Mouse (Mus musculus): ENCODE results near the gene Gpn2. TPM values are rescaled to one million over a fixed set of nuclear protein-coding genes. Genes with fewer than 3 reads are reported as not detected.

Gene Gpn2
- polyA plus RNA-seq, 1 experiment from 2014 or later, result 5.4 TPM

DNA sequence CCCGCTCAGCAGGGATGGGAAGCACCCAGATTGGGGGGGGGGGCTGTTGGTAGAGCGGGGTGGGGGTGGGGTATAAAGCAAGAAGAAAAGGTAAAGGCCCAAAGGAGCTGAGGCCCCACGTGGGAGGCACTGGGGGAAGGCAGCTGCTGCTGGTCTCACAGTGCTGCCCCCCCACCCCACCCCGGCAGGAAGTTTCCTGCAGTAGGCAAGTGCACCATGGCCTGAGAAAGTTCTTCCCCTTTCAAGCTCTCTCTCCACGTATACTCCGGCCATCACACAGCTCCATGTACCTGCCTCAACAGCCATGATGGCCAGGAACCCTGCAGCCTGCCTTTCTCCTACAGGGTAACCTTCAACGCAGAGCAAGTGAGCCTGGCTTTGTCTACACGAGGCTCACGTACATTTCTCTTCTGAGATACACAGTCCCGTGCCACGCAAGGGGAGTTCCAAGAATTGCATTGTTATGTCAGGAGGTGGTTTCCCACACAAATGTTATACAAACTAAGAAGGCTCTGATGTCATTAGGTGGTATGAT lies 38.1 kb downstream of the Gpn2 start:
- Histone ChIP-seq H3K79me2 (ENCODE audit: inconsistent target) (peaks cover 3% of the 10 kb centered on the region; the same call in 1 of the 2 replicates), H3K27ac (no peak overlapping the region), H3K36me3 (ENCODE audit: inconsistent target) (peaks cover 20% of the 10 kb centered on the region), H3K4me3 (ENCODE audit: inconsistent target) (no peak overlapping the region)
- WGBS (ENCODE audit: missing documents), result 47% methylated on average over 9 of the region's 11 CpGs

DNA sequence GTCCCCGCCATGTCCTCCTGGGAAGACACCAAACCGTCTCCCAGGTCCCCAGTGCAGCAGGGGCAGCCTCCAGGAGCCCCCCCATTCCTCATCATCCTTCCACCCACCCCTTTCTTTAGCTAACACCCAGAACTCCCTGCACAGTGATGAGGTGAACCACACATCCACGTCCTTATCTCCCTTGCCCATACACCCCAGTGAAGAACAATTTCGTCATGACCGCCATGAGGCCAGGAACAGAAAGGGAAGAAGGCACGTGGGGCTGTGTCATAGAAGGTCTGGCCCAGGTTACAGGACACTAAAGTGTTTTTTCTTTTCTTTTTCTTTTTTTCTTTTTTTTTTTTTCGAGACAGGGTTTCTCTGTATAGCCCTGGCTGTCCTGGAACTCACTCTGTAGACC lies 40.7 kb downstream of the Gpn2 start:
- peaks cover 20% of the 10 kb centered on the region for H3K36me3 ChIP-seq (ENCODE audit: inconsistent target)
- no peak overlapping the region for H3K4me3 ChIP-seq (ENCODE audit: inconsistent target)
- H3K79me2 ChIP-seq (ENCODE audit: inconsistent target), result peaks cover 29% of the 10 kb centered on the region
- no peak overlapping the region for H3K27ac ChIP-seq
- WGBS (ENCODE audit: missing documents), result 72% methylated on average over 4 of the region's 7 CpGs

DNA sequence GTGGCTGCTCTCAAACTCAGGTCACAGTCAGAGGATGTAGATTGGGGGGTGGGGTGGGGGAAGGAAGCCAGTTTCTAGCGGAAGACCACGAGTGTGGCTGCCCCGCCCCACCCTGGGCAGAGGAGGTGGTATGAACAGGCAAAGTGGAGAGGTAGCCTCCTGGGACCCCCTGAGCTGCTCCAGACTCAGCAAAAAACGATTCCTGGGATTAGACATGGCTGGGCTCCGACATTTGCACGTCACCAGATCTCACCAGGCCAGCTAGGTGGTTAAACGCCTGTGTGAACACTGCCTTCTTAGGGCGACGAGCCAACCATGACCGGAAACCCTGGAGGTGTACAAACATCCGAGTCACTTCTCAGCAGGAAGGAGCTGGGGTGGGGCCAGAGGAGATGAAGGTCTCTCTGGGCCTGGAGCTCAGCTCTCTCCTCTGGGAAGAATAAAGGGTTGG lies 41.5 kb downstream of the Gpn2 start:
- peaks cover 38% of the 10 kb centered on the region for H3K79me2 ChIP-seq (ENCODE audit: inconsistent target)
- H3K27ac ChIP-seq, result no peak overlapping the region
- no peak overlapping the region for H3K4me3 ChIP-seq (ENCODE audit: inconsistent target)
- H3K36me3 ChIP-seq (ENCODE audit: inconsistent target), result peaks cover 20% of the 10 kb centered on the region
- WGBS (ENCODE audit: missing documents), result 28% methylated on average over 11 of the region's 11 CpGs

DNA sequence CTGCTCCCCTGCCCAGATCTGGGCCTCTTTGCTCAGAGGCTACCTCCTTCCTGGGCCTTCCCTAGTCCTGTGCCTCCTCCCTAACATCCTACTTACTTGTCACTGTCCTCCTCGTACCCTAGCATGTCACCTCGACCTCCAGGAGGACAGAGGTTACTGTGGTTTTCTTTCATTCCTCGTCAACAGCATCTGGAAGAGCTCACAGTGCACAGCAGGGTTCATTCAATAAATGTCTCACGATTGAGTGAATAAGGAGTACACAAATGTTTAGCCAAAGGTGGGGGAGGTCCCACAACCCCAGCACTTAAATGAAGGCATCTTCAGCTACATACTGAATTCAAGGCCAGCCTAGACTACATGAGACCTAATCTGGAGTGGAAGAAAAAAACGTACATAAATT lies 42.1 kb downstream of the Gpn2 start:
- WGBS (ENCODE audit: missing documents), result 50% methylated on average over 5 of the region's 5 CpGs
- Histone ChIP-seq H3K36me3 (ENCODE audit: inconsistent target) (peaks cover 20% of the 10 kb centered on the region), H3K4me3 (ENCODE audit: inconsistent target) (no peak overlapping the region)

DNA sequence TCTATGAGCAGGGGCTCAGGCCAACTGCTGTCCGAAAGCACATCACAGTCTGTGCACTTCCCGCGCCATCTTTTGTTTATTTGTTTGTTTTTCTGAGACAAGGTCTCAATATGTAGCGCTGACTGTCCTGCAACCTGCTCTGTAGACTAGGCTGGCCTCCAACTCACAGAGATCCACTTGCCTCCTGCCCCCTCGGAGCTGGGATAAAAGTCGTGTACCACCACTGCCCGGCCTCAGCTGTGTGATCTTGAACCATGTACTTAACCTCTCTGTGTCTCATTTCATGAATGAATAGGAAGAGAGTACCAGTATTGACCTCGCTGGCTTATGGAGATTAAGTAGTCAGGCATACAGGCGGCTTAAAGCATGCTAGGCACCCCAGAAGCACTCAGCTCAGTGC lies 42.5 kb downstream of the Gpn2 start:
- Histone ChIP-seq H3K27ac (no peak overlapping the region), H3K4me3 (ENCODE audit: inconsistent target) (no peak overlapping the region), H3K79me2 (ENCODE audit: inconsistent target) (peaks cover 47% of the 10 kb centered on the region), H3K36me3 (ENCODE audit: inconsistent target) (peaks cover 20% of the 10 kb centered on the region)
- WGBS (ENCODE audit: missing documents), result 91% methylated on average over 9 of the region's 9 CpGs

More for the DNA sequence above, 42.1 kb downstream of the Gpn2 start:
- Histone ChIP-seq H3K27ac (no peak overlapping the region), H3K79me2 (ENCODE audit: inconsistent target) (peaks cover 43% of the 10 kb centered on the region)

DNA sequence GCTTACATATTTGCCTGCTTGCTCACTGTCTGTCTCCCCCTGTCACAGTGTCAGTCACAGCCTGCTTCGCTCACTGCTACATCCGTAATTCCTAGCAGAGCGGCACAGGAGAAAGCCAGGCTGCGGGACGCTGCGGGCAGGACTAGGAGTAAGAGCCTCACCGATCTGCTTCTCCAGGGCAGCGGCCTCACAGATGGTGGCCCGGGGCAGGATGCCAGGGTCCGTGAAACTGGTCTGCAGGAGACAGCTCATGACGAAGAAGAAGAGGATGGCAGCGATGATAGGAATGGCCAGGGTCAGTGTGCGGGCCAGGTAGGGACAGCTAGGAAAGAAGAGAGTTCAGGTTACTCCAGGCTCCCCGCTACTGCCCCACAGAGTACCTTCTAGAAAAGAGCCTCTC lies 42.9 kb downstream of the Gpn2 start:
- H3K79me2 ChIP-seq (ENCODE audit: inconsistent target), result peaks cover 52% of the 10 kb centered on the region
- no peak overlapping the region for H3K4me3 ChIP-seq (ENCODE audit: inconsistent target)
- H3K36me3 ChIP-seq (ENCODE audit: inconsistent target), result peaks cover 20% of the 10 kb centered on the region
- no peak overlapping the region for H3K27ac ChIP-seq
- WGBS (ENCODE audit: missing documents), result 95% methylated on average over 14 of the region's 14 CpGs

DNA sequence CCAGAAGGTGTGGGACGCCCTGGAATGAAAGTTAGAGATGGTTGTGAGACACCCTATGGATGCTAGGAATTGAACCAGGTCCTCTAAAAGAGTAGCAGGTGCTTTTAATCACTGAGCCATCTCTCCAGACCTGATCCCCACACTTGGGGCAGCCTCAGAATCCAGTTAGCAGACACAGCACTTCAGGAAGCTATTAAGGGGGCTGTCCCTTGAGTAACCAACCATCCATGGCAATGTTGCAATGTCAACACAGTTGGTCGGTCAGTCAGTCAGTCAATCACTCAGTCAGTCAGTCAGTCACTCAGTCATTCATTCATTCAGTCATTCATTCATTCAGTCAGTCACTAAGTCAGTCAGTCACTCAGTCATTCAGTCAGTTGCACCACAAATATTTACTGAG lies 44.4 kb downstream of the Gpn2 start:
- Histone ChIP-seq H3K27ac (no peak overlapping the region), H3K4me3 (ENCODE audit: inconsistent target) (no peak overlapping the region), H3K36me3 (ENCODE audit: inconsistent target) (peaks cover 20% of the 10 kb centered on the region), H3K79me2 (ENCODE audit: inconsistent target) (peaks cover 58% of the 10 kb centered on the region)
- 56% methylated on average over 2 of the region's 2 CpGs for WGBS (ENCODE audit: missing documents)

DNA sequence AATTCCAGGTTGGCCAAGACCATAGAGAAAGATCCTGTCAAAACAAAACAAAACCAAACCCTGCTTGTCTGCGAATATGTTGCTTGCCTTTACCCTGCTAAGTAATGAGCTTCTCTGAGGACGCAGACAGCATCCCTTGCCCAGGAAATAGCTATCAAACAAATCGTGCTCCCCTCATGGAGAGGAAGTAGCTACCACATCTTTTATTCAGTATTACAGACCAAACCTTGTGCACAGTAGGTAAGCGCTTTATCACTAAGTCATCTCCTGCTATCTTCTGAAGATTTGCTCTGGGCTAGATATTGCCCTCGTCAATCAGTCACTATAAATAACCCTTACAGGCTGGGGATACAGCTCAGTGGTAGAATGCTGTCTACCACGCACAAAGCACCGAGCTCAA lies 45.0 kb downstream of the Gpn2 start:
- 59% methylated on average over 7 of the region's 7 CpGs for WGBS (ENCODE audit: missing documents)
- Histone ChIP-seq H3K4me3 (ENCODE audit: inconsistent target) (no peak overlapping the region), H3K36me3 (ENCODE audit: inconsistent target) (peaks cover 20% of the 10 kb centered on the region), H3K27ac (no peak overlapping the region), H3K79me2 (ENCODE audit: inconsistent target) (peaks cover 58% of the 10 kb centered on the region)

DNA sequence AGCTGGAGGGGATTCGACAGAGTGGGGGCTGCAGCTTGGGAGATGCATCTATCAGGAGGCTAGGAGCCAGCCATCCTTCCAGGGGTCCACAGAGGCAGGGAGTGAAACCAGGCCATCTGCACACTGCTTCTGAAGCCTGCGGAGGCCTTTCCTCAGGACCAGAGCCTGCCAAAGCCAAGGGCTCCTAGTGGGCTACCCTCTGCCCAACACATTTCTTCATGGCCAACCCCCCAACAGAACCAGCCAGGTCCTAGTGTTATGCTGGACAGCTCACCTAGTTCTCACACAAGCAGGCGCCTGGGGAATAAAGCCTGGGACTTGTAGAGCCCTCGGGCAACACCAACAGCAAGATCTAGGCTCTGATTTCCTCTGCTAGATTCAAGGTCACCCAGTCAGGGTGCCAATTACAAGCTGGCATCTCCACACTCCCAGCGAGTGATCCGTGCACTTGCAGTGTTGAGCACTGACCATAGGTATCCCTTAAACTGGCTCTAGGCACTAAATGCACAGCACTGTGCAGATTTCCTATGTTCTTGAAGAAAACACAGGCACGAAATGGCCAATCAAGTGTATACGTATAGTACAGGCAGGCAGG lies 46.3 kb downstream of the Gpn2 start:
- Histone ChIP-seq H3K36me3 (ENCODE audit: inconsistent target) (peaks cover 12% of the 10 kb centered on the region), H3K79me2 (ENCODE audit: inconsistent target) (peaks cover 58% of the 10 kb centered on the region), H3K27ac (peak overlapping the region; percentile 35), H3K4me3 (ENCODE audit: inconsistent target) (no peak overlapping the region; the same call in 1 of the 2 replicates)
- WGBS (ENCODE audit: missing documents), result 86% methylated on average over 8 of the region's 8 CpGs

DNA sequence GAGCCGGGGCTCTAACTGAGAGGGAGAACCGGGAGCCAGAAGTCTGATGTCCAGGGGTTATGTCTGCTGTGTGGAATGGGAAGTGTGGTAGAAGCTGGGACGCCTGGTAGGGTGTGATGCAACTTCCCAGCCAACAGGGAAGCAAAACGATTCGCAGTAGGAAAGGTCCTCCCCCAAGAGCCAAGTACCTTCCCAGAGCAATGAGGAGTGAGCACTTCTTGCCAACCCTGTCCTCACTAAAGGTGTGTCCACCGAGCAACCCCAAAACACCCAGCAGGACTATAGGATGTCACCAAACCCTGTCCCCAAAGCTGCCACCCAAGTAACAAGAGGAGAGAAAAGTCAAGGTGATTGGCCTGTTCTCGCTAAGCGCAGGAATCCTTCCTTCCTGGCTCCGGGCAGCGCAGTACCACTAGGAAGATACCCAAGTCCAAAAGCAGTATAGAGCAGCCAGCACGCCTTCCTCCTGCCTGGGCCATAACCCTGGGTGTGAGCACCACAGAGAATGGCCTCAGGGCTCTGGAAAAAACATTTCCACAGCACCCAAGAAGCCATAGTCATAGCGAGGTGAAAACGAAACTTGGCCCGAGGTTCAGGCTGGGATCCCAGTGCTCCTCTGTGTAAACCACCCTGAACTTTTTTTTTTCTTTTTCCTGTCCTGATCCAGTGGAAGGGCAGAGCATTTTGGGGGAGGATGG lies 47.1 kb downstream of the Gpn2 start:
- Histone ChIP-seq H3K79me2 (ENCODE audit: inconsistent target) (peaks cover 58% of the 10 kb centered on the region), H3K27ac (peak overlapping the region; percentile 35), H3K4me3 (ENCODE audit: inconsistent target) (peak overlapping the region; percentile 56), H3K36me3 (ENCODE audit: inconsistent target) (peaks cover 9% of the 10 kb centered on the region)
- 17% methylated on average over 14 of the region's 14 CpGs for WGBS (ENCODE audit: missing documents)

DNA sequence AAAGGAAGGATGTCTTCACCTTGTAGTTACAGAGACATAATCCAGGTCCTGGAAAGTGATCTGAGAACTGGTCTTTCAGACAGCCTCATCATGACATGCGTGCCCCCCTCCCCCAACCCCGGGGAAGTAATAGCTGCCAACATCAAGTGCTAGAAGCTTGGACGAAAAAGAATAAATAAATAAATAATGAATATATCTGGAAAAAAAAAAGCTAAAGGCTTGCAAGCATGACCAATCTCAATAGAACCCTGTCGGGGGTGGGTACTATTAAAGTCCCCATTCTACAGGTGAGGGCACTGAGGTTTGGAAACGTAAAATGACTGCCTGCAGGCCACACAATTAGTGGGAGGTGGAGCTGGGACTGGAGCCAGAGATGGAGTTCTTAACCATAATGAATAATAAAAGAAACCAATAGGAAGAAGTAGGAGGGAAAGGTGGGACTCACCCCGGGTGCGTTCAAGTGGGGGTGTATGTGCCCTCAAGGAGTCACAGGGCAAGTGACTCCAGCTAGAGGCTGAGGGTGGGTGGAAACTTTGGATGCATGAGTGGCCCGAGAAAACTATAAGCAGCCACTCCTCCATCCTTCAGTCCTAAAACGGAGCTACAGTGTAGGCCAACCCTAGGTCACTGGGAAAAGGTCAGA lies 47.7 kb downstream of the Gpn2 start:
- peak overlapping the region; percentile 35 for H3K27ac ChIP-seq
- H3K36me3 ChIP-seq (ENCODE audit: inconsistent target), result peaks cover 2% of the 10 kb centered on the region; the same call in 1 of the 2 replicates
- 10% methylated on average over 9 of the region's 9 CpGs for WGBS (ENCODE audit: missing documents)
- H3K79me2 ChIP-seq (ENCODE audit: inconsistent target), result peaks cover 58% of the 10 kb centered on the region
- H3K4me3 ChIP-seq (ENCODE audit: inconsistent target), result peak overlapping the region; percentile 56

DNA sequence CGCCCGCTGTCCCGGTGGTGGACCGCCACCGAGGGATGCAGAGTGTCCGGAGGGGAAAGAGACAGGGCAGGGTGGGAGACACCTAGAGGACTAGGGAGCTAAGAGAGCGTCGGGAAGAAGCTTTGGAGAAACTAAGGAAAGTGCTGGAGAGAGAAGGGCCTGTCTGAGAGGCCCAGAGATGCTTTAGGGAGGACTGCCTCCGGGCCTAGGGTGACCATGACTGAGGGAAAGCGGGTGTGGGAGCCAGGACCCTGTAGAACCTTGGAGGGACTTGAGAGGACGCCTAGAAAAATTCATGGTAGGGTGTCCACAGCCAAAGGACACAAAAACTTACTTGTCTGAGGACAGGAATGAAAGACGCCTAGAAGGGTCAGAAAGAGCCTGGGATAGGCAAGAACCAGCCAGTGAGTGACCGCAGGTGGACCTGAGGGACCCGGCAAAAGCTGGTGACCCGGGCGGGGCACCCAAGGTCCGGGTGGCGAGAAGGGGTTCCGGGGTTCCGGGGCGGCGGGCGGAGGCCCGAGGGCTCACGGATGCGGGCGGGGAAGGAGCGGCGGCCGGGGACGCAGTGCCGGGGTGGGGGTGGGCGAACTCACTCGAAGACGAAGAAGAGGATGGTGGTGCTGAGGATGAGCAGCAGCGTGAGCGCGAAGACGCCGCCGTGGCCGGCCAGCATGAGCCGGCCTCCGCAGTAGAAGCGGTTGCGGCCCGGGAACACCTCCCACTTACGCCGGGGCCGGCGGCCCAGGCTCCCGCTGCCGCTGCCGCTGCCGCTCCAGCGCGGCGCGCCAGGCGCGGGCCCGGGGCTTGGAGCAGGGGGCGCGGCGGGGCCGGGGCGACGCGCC lies 48.5 kb downstream of the Gpn2 start:
- peak overlapping the region; percentile 25; the same call in 1 of the 2 replicates for H3K27ac ChIP-seq
- 1% methylated on average over 67 of the region's 69 CpGs for WGBS (ENCODE audit: missing documents)
- H3K79me2 ChIP-seq (ENCODE audit: inconsistent target), result peaks cover 50% of the 10 kb centered on the region
- H3K36me3 ChIP-seq (ENCODE audit: inconsistent target), result no peaks in the 10 kb centered on the region
- peak overlapping the region; percentile 56 for H3K4me3 ChIP-seq (ENCODE audit: inconsistent target)

DNA sequence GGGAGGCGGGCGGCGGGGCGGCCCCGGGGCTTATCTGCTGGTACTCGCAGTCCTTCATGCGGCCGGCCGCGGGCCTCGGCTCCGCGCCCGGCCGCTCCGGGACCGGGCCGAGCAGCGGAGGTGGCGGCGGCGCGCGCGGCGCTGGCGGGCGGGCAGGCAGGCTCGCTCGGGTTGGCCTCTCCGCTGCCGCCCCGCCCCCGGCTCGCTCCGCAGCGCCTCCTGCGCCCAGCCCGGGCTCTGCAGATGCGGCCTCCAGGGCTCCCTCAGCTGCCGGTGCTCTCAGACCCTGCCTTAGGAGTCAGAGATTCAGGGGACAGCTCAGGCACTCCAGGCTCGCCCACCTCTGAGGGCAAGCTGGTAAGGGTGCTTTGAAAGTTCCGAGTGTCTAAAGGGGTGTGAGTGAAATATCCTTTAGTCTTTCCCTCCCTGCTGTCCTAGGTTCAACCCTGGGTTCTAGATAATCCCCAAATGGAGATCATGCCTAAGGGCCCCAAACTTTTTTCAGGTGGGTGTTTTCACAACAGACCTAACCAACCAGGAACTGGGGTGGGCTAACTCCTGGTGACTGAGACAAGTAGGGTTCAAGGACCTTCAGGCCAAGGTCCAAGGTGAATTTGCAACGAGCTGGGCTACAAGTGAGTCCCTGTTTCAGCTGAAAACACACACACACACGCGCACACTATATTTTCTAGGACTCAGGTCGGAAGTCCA lies 49.3 kb downstream of the Gpn2 start:
- H3K27ac ChIP-seq, result no peak overlapping the region
- 10% methylated on average over 37 of the region's 47 CpGs for WGBS (ENCODE audit: missing documents)
- no peak overlapping the region for H3K4me3 ChIP-seq (ENCODE audit: inconsistent target)
- H3K79me2 ChIP-seq (ENCODE audit: inconsistent target), result peaks cover 42% of the 10 kb centered on the region
- H3K36me3 ChIP-seq (ENCODE audit: inconsistent target), result no peaks in the 10 kb centered on the region

DNA sequence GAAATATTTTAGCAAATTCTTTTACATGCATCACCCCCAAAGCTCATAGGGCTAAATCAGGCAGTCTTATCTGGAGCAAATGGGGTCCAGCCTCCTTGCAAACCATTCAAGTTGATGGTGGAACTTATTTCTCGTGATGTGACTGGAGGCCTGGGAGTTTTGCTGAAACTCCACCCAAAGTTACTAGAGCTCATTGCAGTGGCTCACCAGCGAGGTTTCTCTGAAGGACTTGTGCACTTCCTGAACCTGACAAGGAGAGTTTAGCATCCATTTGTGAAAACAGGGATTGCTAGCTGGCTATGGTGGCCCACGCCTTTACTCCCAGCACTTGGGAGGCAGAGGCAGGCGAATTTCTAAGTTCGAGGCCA lies 49.9 kb downstream of the Gpn2 start:
- 92% methylated on average over 5 of the region's 5 CpGs for WGBS (ENCODE audit: missing documents)

More for the DNA sequence above, 49.9 kb downstream of the Gpn2 start:
- no peak overlapping the region for H3K4me3 ChIP-seq (ENCODE audit: inconsistent target)
- H3K79me2 ChIP-seq (ENCODE audit: inconsistent target), result peaks cover 37% of the 10 kb centered on the region
- H3K36me3 ChIP-seq (ENCODE audit: inconsistent target), result no peaks in the 10 kb centered on the region
- H3K27ac ChIP-seq, result no peak overlapping the region

All from macrophage (primary cell).